Mouse (Mus musculus): ENCODE data around the gene Magi1. TPM values are rescaled to one million over a fixed set of nuclear protein-coding genes. Genes with fewer than 3 reads are reported as not detected.

The Magi1 gene
- polyA plus RNA-seq, 1 experiment from 2014 or later = 19.4 TPM

DNA sequence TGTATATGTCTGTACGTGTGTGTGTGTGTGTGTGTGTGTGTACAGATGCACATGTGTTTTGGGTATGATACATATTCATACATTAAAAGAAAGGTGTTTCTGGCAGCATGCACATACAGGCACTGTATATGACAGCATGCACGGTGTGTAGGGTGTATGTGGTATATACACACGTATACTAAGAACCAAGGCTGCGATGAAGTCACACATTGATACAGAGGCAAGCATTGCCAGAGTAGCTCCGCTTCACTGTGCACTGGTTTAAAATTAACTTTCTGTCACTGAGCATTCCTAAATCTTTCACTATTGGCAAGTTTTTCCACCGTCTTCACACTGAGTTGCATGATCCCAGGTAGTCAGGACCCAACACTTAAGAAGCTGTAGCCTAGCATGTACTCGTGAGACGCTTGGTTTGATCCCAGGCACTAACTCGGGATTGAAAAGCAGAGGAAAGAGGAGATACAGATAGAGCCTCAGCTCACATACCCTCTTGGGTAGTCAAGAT, 34.4 kb downstream of the Magi1 start:
- H3K36me3 ChIP-seq = no peaks in the 10 kb centered on the region
- no peak overlapping the region for H3K4me3 ChIP-seq
- DNase-seq (ENCODE audit: low spot score) = no peak
- H3K27ac ChIP-seq (replicated peaks) = no peak overlapping the region
- H3K4me1 ChIP-seq = peaks cover 13% of the 10 kb centered on the region
- no peaks in the 10 kb centered on the region for H3K27me3 ChIP-seq (ENCODE audit: low read depth, poor library complexity, severe bottlenecking)
- H3K9me3 ChIP-seq (replicated peaks) = no peaks in the 10 kb centered on the region
- WGBS = 90% methylated on average over 9 of the region's 9 CpGs

DNA sequence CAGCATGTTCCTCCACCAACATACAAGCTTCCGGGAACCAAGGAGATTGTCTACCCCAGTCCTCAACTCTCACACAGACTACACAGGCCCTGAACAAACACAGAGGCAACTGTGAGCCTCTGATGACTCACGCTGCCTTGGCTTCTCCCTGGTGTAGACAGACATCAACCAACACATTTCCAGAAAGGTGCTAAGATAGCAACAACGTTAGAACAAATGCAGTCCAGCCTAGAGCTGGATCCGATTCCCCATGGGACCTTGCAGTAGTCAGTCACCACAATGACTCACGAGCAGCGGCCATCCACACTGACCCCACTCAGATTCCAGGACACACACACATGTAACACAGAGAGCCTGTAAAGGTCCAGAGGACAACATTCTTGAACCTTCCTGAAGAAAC, 42.5 kb downstream of the Magi1 start:
- 87% methylated on average over 6 of the region's 6 CpGs for WGBS
- Histone ChIP-seq H3K36me3 (no peaks in the 10 kb centered on the region), H3K4me3 (no peak overlapping the region), H3K27ac (replicated peaks) (no peak overlapping the region), H3K9me3 (replicated peaks) (no peaks in the 10 kb centered on the region), H3K27me3 (ENCODE audit: low read depth, poor library complexity, severe bottlenecking) (no peaks in the 10 kb centered on the region), H3K4me1 (peaks cover 19% of the 10 kb centered on the region; the same call in 1 of the 2 replicates)
- DNase-seq (ENCODE audit: low spot score) = no peak

DNA sequence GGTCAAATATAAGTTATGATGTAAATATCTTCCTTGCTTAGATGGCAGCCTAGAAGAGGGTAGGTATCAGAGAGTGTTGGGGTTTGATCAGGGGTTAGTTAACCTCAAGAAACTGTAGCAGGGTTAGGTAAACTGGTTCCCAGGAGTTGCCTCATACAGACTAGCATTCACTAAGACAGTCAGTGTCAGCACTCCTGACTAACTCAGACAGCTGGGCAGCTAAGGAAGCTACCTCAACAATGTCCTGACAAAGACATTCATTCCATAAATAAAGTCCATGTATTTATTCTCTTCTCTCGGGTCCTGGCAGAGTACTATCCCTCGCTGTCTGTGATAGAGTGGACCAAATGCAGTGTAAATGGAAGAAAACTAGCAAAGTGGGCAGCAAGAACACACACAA, 45.1 kb downstream of the Magi1 start:
- Histone ChIP-seq H3K27ac (replicated peaks) (no peak overlapping the region), H3K27me3 (ENCODE audit: low read depth, poor library complexity, severe bottlenecking) (no peaks in the 10 kb centered on the region), H3K4me3 (no peak overlapping the region), H3K4me1 (peaks cover 19% of the 10 kb centered on the region; the same call in 1 of the 2 replicates), H3K9me3 (replicated peaks) (no peaks in the 10 kb centered on the region), H3K36me3 (no peaks in the 10 kb centered on the region)
- 81% methylated on average over 2 of the region's 2 CpGs for WGBS
- DNase-seq (ENCODE audit: low spot score) = no peak

DNA sequence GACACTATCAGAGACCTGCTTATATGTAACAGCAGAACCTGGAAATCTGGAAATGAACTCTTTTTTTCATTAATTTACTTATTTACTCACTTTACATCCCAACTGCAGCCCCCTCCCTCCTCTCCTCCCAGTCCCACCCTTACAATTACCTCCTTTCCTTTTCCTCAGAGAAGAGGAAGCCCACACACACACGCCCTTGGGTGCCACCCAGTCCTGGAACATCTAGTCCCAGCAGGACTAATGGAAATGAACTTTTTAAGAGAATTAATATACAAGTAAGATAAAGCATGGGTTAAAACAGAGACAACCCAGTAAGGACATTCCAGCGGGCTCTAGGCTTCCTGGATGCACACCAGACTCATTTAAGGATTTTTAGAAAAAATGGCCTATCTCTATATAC, 46.8 kb downstream of the Magi1 start:
- no peaks in the 10 kb centered on the region for H3K36me3 ChIP-seq
- no peaks in the 10 kb centered on the region for H3K9me3 ChIP-seq (replicated peaks)
- no peaks in the 10 kb centered on the region for H3K27me3 ChIP-seq (ENCODE audit: low read depth, poor library complexity, severe bottlenecking)
- H3K27ac ChIP-seq (replicated peaks) = no peak overlapping the region
- H3K4me3 ChIP-seq = no peak overlapping the region
- WGBS = 94% methylated on average over 2 of the region's 2 CpGs
- DNase-seq (ENCODE audit: low spot score) = no peak
- H3K4me1 ChIP-seq = peaks cover 28% of the 10 kb centered on the region

DNA sequence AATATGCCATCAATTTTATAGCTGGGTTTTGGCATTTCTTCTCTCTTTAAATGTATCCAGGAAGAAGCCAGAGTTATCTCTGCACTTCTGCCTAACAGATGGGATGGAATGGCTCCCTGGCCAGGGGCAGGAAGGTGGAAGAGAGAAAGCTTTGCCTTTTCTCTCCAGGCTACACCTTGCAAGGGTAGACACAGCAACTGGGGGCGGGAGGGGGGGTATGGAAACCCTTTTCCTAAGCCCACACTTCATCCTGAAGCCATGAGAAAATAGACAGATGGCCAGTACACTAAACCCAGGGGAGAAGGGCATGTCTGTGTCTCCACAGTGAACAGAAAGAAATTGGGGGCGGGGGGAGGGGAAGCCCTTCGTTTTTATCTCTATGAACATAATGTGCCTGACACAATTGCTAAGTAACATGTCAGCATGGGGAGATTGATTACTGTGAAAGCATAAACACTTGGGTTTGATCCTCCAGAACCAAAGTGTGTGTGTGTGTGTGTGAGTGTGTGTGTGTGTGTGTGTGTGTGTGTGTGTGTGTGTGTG, 51.4 kb downstream of the Magi1 start:
- Histone ChIP-seq H3K27me3 (ENCODE audit: low read depth, poor library complexity, severe bottlenecking) (no peaks in the 10 kb centered on the region), H3K9me3 (replicated peaks) (no peaks in the 10 kb centered on the region), H3K4me3 (no peak overlapping the region), H3K27ac (replicated peaks) (no peak overlapping the region), H3K36me3 (no peaks in the 10 kb centered on the region), H3K4me1 (peaks cover 35% of the 10 kb centered on the region)
- no peak for DNase-seq (ENCODE audit: low spot score)
- 82% methylated on average over 3 of the region's 3 CpGs for WGBS

DNA sequence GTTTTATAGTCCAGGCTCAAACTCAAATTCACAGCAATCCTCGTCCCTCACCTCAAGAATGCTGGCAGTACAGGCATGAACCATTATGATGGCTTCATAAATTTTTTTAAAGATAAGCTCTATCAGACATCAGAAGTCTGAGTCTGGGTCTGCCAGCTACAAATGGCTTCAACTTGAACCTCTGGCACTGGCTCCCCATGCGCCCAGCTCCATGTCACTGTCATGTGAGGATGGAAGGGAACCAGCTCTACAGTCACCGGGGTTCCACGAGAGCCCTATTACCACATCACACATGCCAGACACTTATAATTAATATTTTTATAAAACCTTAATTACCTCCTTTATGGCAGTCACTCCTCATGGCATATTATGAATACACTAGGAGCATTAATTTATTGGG, 51.9 kb downstream of the Magi1 start:
- no peak overlapping the region for H3K27ac ChIP-seq (replicated peaks)
- no peak overlapping the region for H3K4me3 ChIP-seq
- H3K36me3 ChIP-seq = no peaks in the 10 kb centered on the region
- H3K4me1 ChIP-seq = peaks cover 33% of the 10 kb centered on the region
- WGBS = 87% methylated on average over 4 of the region's 4 CpGs
- H3K9me3 ChIP-seq (replicated peaks) = no peaks in the 10 kb centered on the region
- no peaks in the 10 kb centered on the region for H3K27me3 ChIP-seq (ENCODE audit: low read depth, poor library complexity, severe bottlenecking)
- no peak for DNase-seq (ENCODE audit: low spot score)

DNA sequence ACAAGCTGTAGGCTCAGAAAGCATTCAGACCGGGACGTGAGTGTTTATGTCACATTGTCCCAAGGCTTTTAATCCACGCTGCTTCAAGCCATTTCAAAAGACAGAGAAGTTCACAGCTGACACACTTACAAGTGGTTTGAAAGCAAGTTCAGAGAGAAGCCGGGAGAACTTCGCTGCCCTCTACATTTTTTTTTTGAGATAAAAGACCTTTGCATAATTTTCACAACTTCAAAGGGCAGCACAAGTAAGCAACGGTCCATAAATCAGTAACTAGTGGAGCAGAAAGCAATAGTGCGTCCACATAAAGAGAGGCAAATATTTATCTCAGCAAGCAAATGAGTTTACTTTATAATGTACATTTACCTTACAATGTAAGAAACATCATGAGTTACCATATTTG, 52.4 kb downstream of the Magi1 start:
- Histone ChIP-seq H3K9me3 (replicated peaks) (no peaks in the 10 kb centered on the region), H3K27me3 (ENCODE audit: low read depth, poor library complexity, severe bottlenecking) (no peaks in the 10 kb centered on the region), H3K4me1 (peaks cover 31% of the 10 kb centered on the region), H3K27ac (replicated peaks) (0 out of 2 replicates have a peak overlapping the region, but pooled peaks have one; percentile 28), H3K36me3 (no peaks in the 10 kb centered on the region), H3K4me3 (no peak overlapping the region)
- no peak for DNase-seq (ENCODE audit: low spot score)
- 28% methylated on average over 7 of the region's 7 CpGs for WGBS

DNA sequence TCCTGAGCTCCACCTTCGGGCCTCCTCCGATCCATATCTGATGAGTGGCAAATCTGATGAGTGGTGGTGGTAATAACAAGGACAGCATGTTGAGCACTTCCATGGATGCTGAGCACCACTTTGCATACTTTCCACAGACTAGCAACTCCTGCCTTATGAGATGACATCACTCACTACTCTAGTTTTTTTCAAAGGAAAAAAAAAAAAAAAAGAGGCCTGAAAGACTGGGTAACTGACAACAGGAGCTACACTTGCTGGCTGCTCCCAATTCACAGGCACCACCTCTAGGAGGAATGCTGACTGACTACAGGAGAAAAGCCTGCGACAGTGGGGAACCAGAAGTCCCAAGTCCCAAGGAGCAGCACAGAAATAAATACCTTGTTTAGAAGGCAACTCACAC, 52.8 kb downstream of the Magi1 start:
- 0 out of 2 replicates have a peak overlapping the region, but pooled peaks have one; percentile 28 for H3K27ac ChIP-seq (replicated peaks)
- DNase-seq (ENCODE audit: low spot score) = no peak
- no peaks in the 10 kb centered on the region for H3K27me3 ChIP-seq (ENCODE audit: low read depth, poor library complexity, severe bottlenecking)
- H3K4me1 ChIP-seq = peaks cover 35% of the 10 kb centered on the region
- no peak overlapping the region for H3K4me3 ChIP-seq
- no peaks in the 10 kb centered on the region for H3K36me3 ChIP-seq
- no peaks in the 10 kb centered on the region for H3K9me3 ChIP-seq (replicated peaks)
- 77% methylated on average over 3 of the region's 3 CpGs for WGBS

DNA sequence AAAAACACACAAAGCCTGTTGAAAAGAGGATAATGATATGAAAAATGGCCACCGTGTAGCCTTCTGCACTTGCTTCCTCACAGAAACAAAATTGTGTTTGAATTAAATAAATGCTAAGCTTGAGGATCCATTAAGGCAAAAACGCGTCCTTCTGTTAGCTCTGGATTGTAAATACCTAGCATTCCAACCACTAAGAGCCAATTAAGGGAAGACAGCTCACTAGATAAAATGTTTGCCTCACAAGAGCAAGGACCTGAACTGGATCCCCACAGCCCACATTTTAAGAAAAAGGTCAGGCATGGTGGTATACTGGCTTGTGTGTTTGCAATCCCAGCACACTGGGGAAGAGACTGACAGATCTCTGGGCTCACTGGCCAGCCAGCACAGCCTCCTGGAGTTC, 53.6 kb downstream of the Magi1 start:
- Histone ChIP-seq H3K27me3 (ENCODE audit: low read depth, poor library complexity, severe bottlenecking) (no peaks in the 10 kb centered on the region), H3K4me3 (no peak overlapping the region), H3K4me1 (peaks cover 36% of the 10 kb centered on the region), H3K27ac (replicated peaks) (no peak overlapping the region), H3K36me3 (no peaks in the 10 kb centered on the region), H3K9me3 (replicated peaks) (no peaks in the 10 kb centered on the region)
- WGBS = 72% methylated on average over 3 of the region's 3 CpGs
- no peak for DNase-seq (ENCODE audit: low spot score)

DNA sequence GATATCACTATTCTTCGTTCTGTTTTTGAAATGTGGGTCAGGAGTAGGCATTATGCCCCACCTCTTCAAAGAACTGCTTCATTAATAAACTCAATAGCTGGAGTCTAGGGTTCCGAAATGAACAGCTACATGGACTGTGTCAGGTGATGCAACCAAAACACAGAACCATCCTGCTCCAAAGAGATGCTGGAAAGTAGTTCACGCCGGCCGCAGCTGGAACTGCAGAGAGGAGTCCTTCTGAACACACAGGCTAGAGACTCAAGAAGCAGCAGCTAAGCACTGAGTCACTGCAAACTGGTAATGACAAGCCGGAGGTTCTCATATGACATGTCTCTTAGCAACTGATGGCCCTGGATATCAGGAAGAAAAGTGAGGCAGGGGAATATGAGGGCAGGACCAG, 57.5 kb downstream of the Magi1 start:
- WGBS = 89% methylated on average over 6 of the region's 6 CpGs
- no peaks in the 10 kb centered on the region for H3K36me3 ChIP-seq
- H3K4me3 ChIP-seq = no peak overlapping the region
- no peak overlapping the region for H3K27ac ChIP-seq (replicated peaks)
- H3K27me3 ChIP-seq (ENCODE audit: low read depth, poor library complexity, severe bottlenecking) = no peaks in the 10 kb centered on the region
- H3K9me3 ChIP-seq (replicated peaks) = no peaks in the 10 kb centered on the region
- DNase-seq (ENCODE audit: low spot score) = no peak
- peaks cover 37% of the 10 kb centered on the region for H3K4me1 ChIP-seq

DNA sequence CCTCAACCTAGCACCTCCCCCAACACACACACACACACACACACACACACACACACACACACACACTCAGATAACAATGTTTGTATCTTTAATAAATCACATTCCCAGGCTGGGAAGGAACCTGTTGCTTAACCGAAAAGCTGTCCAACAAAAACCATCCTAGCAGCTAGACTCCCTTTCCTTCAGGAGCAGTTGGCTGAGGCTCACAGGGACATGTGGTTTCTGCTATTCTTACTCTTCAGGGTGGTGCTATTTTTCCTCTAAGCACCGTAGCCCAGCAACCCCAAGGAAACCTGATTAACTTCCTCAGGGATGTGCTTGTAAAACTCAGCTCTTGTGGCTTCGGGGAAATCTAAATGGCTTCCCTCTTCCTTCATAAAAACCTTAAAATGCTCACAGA, 57.9 kb downstream of the Magi1 start:
- H3K4me1 ChIP-seq = peaks cover 33% of the 10 kb centered on the region

DNA sequence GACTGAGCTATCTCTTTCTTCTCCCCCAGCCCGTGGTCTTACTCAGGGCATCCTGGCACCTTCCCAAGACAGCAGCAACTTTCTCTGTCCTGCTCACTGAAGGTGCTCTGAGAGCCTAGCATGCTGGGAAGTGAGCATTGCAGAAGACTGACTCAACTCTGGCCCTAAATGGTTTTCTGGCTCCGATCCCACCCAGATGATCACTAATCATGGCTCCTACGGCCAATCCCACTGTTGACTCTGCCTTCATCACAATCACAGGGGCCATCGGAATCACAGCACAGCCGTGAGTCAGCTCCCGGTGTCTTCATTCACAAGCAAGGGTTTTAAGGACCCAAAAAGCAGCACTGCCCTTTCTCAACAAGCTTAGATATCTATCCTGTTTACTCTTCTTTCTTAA, 58.6 kb downstream of the Magi1 start:
- Histone ChIP-seq H3K27me3 (ENCODE audit: low read depth, poor library complexity, severe bottlenecking) (no peaks in the 10 kb centered on the region), H3K9me3 (replicated peaks) (no peaks in the 10 kb centered on the region), H3K4me1 (peaks cover 29% of the 10 kb centered on the region), H3K27ac (replicated peaks) (no peak overlapping the region), H3K36me3 (no peaks in the 10 kb centered on the region), H3K4me3 (no peak overlapping the region)
- 93% methylated on average over 6 of the region's 6 CpGs for WGBS
- DNase-seq (ENCODE audit: low spot score) = no peak

More for the DNA sequence above, 57.9 kb downstream of the Magi1 start:
- Histone ChIP-seq H3K9me3 (replicated peaks) (no peaks in the 10 kb centered on the region), H3K36me3 (no peaks in the 10 kb centered on the region), H3K27ac (replicated peaks) (no peak overlapping the region), H3K4me3 (no peak overlapping the region), H3K27me3 (ENCODE audit: low read depth, poor library complexity, severe bottlenecking) (no peaks in the 10 kb centered on the region)
- WGBS = 74% methylated on average over 3 of the region's 3 CpGs
- no peak for DNase-seq (ENCODE audit: low spot score)

DNA sequence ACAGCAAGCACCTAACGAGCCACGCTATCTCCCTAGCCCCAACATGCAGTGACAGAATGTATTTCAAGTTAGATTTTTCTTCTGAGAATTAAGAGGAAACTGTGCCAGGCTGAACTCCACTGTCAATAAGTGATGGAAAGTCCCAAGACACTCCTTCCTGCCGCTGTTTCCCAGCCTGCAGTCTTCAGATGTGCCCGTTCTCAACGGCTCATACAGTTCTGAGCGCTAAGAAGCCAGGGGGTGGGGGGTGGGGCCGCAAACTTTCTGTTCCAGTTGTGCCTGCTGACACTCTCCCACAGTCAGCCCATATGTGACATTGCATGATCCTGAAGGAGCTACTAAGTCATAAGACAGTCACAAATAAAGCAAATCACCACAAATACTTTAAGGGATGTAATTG, 61.5 kb downstream of the Magi1 start:
- WGBS = 73% methylated on average over 7 of the region's 7 CpGs
- Histone ChIP-seq H3K4me3 (no peak overlapping the region), H3K27ac (replicated peaks) (no peak overlapping the region), H3K27me3 (ENCODE audit: low read depth, poor library complexity, severe bottlenecking) (no peaks in the 10 kb centered on the region), H3K9me3 (replicated peaks) (no peaks in the 10 kb centered on the region), H3K36me3 (no peaks in the 10 kb centered on the region), H3K4me1 (peaks cover 26% of the 10 kb centered on the region)
- DNase-seq (ENCODE audit: low spot score) = no peak

DNA sequence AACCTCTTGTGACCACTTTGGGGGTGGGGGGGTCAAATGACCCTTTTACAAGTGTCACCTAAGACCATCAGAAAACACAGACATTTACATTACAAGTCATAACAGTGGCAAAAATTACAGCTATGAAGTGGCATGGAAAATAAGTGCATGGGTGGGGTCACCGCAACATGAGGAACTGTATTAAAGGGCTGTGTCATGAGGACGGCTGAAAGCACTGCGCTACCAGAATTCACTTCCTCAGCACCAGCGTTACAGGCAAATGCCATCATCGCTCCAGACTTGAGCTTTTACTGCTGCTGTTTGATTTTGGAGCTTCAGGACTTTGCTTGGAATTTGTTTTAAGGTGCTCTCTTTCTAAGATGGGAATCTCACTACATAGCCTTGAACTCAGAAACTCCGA, 62.0 kb downstream of the Magi1 start:
- no peak overlapping the region for H3K4me3 ChIP-seq
- 95% methylated on average over 6 of the region's 6 CpGs for WGBS
- no peak overlapping the region for H3K27ac ChIP-seq (replicated peaks)
- H3K27me3 ChIP-seq (ENCODE audit: low read depth, poor library complexity, severe bottlenecking) = no peaks in the 10 kb centered on the region
- no peak for DNase-seq (ENCODE audit: low spot score)
- no peaks in the 10 kb centered on the region for H3K36me3 ChIP-seq
- peaks cover 26% of the 10 kb centered on the region for H3K4me1 ChIP-seq
- no peaks in the 10 kb centered on the region for H3K9me3 ChIP-seq (replicated peaks)

All from midbrain, embryonic 10.5 days (tissue).